Mouse (Mus musculus): ENCODE results near the gene Magel2. TPM values are rescaled to one million over a fixed set of nuclear protein-coding genes. Genes with fewer than 3 reads are reported as not detected.

The Magel2 gene
- total RNA-seq (2014; rRNA removed) (not detected in 2 replicates), polyA plus RNA-seq (2012; rRNA removed) (not detected in 2 replicates)

- no peak within 1 kb of the TSS for H3K9ac ChIP-seq (ENCODE audit: low read depth, low read length)
- no peaks in the 10 kb centered on the region for H3K36me3 ChIP-seq (ENCODE audit: control insufficient read depth, insufficient read depth, low read length)
- no peaks in the 10 kb centered on the region for H3K27me3 ChIP-seq (ENCODE audit: control insufficient read depth, insufficient read depth, low read length)
- H3K4me1 ChIP-seq (ENCODE audit: control insufficient read depth, insufficient read depth, low read length) = no peaks in the 10 kb centered on the region
- no peak for TF ChIP-seq POLR2A (IDR thresholded peaks at IDR 0.05; ENCODE audit: extremely low read depth, insufficient read depth, low read length)
- H3K27ac ChIP-seq (replicated peaks; ENCODE audit: insufficient read depth, low read depth, low read length) = no peak within 1 kb of the TSS
- WGBS = 20% methylated on average over 31 of the region's 31 CpGs
- DNase-seq (ENCODE audit: extremely low read depth, low read depth, low spot score) = no peak
- no peaks in the 10 kb centered on the region for H3K79me2 ChIP-seq (ENCODE audit: control insufficient read depth, insufficient read depth, low read length)
- H3K4me3 ChIP-seq (ENCODE audit: insufficient read depth, low read depth, low read length) = no peak within 1 kb of the TSS
These were observed at the start of gene Magel2 for GRCm38 (mm10) chr7:62376510-62377304. TSS of gene Magel2 (plus strand) at chr7:62377010.

GRCm38 (mm10) chr7:62345411-62345810, 31.4 kb upstream of the Magel2 start:
- DNase-seq (ENCODE audit: extremely low read depth, low read depth, low spot score) = no peak
- Histone ChIP-seq H3K27me3 (ENCODE audit: control insufficient read depth, insufficient read depth, low read length) (peaks cover 6% of the 10 kb centered on the region), H3K79me2 (ENCODE audit: control insufficient read depth, insufficient read depth, low read length) (no peaks in the 10 kb centered on the region), H3K27ac (replicated peaks; ENCODE audit: insufficient read depth, low read depth, low read length) (no peak overlapping the region), H3K4me1 (ENCODE audit: control insufficient read depth, insufficient read depth, low read length) (no peaks in the 10 kb centered on the region), H3K4me3 (ENCODE audit: insufficient read depth, low read depth, low read length) (no peak overlapping the region), H3K9ac (ENCODE audit: low read depth, low read length) (no peak overlapping the region), H3K36me3 (ENCODE audit: control insufficient read depth, insufficient read depth, low read length) (no peaks in the 10 kb centered on the region)
- WGBS = 12% methylated on average over 1 of the region's 1 CpGs
- TF ChIP-seq CTCF (IDR thresholded peaks at IDR 0.05; ENCODE audit: low read depth, low read length) = no peak
- no peak for TF ChIP-seq POLR2A (IDR thresholded peaks at IDR 0.05; ENCODE audit: extremely low read depth, insufficient read depth, low read length)

GRCm38 (mm10) chr7:62346269-62346668, 30.5 kb upstream of the Magel2 start, which contains the start of gene Ndn:
TSS of gene Ndn (plus strand) at chr7:62346569.
- Histone ChIP-seq H3K4me3 (ENCODE audit: insufficient read depth, low read depth, low read length) (no peak within 1 kb of the TSS), H3K27ac (replicated peaks; ENCODE audit: insufficient read depth, low read depth, low read length) (no peak within 1 kb of the TSS), H3K9ac (ENCODE audit: low read depth, low read length) (no peak within 1 kb of the TSS), H3K4me1 (ENCODE audit: control insufficient read depth, insufficient read depth, low read length) (no peaks in the 10 kb centered on the region), H3K79me2 (ENCODE audit: control insufficient read depth, insufficient read depth, low read length) (no peaks in the 10 kb centered on the region), H3K27me3 (ENCODE audit: control insufficient read depth, insufficient read depth, low read length) (peaks cover 6% of the 10 kb centered on the region), H3K36me3 (ENCODE audit: control insufficient read depth, insufficient read depth, low read length) (no peaks in the 10 kb centered on the region)
- TF ChIP-seq CTCF (IDR thresholded peaks at IDR 0.05; ENCODE audit: low read depth, low read length) (no peak), POLR2A (IDR thresholded peaks at IDR 0.05; ENCODE audit: extremely low read depth, insufficient read depth, low read length) (no peak)
- WGBS = 21% methylated on average over 1 of the region's 1 CpGs
- no peak for DNase-seq (ENCODE audit: extremely low read depth, low read depth, low spot score)

GRCm38 (mm10) chr7:62348106-62348803, 28.6 kb upstream of the Magel2 start:
- TF ChIP-seq CTCF (IDR thresholded peaks at IDR 0.05; ENCODE audit: low read depth, low read length) (no peak), POLR2A (IDR thresholded peaks at IDR 0.05; ENCODE audit: extremely low read depth, insufficient read depth, low read length) (no peak)
- Histone ChIP-seq H3K4me1 (ENCODE audit: control insufficient read depth, insufficient read depth, low read length) (no peaks in the 10 kb centered on the region), H3K4me3 (ENCODE audit: insufficient read depth, low read depth, low read length) (peak overlapping the region; percentile 32), H3K27me3 (ENCODE audit: control insufficient read depth, insufficient read depth, low read length) (peaks cover 6% of the 10 kb centered on the region), H3K27ac (replicated peaks; ENCODE audit: insufficient read depth, low read depth, low read length) (no peak overlapping the region), H3K36me3 (ENCODE audit: control insufficient read depth, insufficient read depth, low read length) (no peaks in the 10 kb centered on the region), H3K9ac (ENCODE audit: low read depth, low read length) (no peak overlapping the region; the same call in 1 of the 2 replicates), H3K79me2 (ENCODE audit: control insufficient read depth, insufficient read depth, low read length) (no peaks in the 10 kb centered on the region)
- no peak for DNase-seq (ENCODE audit: extremely low read depth, low read depth, low spot score)
- WGBS = 17% methylated on average over 42 of the region's 42 CpGs

- WGBS = 32% methylated on average over 17 of the region's 17 CpGs
- DNase-seq (ENCODE audit: extremely low read depth, low read depth, low spot score) = no peak
These were observed 28.0 kb upstream of the Magel2 start for GRCm38 (mm10) chr7:62348804-62349190.

More at GRCm38 (mm10) chr7:62348804-62349190, 28.0 kb upstream of the Magel2 start:
- Histone ChIP-seq H3K27me3 (ENCODE audit: control insufficient read depth, insufficient read depth, low read length) (peaks cover 6% of the 10 kb centered on the region), H3K27ac (replicated peaks; ENCODE audit: insufficient read depth, low read depth, low read length) (no peak overlapping the region), H3K79me2 (ENCODE audit: control insufficient read depth, insufficient read depth, low read length) (no peaks in the 10 kb centered on the region), H3K4me1 (ENCODE audit: control insufficient read depth, insufficient read depth, low read length) (no peaks in the 10 kb centered on the region), H3K4me3 (ENCODE audit: insufficient read depth, low read depth, low read length) (peak overlapping the region; percentile 32; the same call in 1 of the 2 replicates), H3K36me3 (ENCODE audit: control insufficient read depth, insufficient read depth, low read length) (no peaks in the 10 kb centered on the region), H3K9ac (ENCODE audit: low read depth, low read length) (no peak overlapping the region)
- TF ChIP-seq CTCF (IDR thresholded peaks at IDR 0.05; ENCODE audit: low read depth, low read length) = no peak
- no peak for TF ChIP-seq POLR2A (IDR thresholded peaks at IDR 0.05; ENCODE audit: extremely low read depth, insufficient read depth, low read length)
